13 mouse cellular contexts compared by ENCODE assay signal in genomic region chr3:38381623-38382022, GRCm38 (mm10).
A peak's percentile ranks its signal among the peaks of the same experiment; 100 is the strongest.
DNase-seq lines count a peak whose midpoint lies in the region; ATAC-seq and TF ChIP-seq lines count a peak whose summit lies in the region.
"Had no signal": no experiment of that assay in that cellular context is flagged by ENCODE, and none has a peak within 500 bp of the region (broad histone marks: within the 10 kb centered on the region; RNA-seq: fewer than 3 reads in every experiment).

No protein-coding gene starts in this region.

- H3K27me3 ChIP-seq in limb, embryonic 14.5 days (ENCODE audit: control insufficient read depth, insufficient read depth, low read length), result no peaks in the 10 kb centered on the region
- H3K27me3 ChIP-seq in limb, embryonic 10.5 days (ENCODE audit: low read depth, poor library complexity, severe bottlenecking), result no peaks in the 10 kb centered on the region
- no peaks in the 10 kb centered on the region for H3K27me3 ChIP-seq in Patski
- no peaks in the 10 kb centered on the region for H3K27me3 ChIP-seq in lung, embryonic 16.5 days (ENCODE audit: control insufficient read depth, insufficient read depth, low read depth, low read length)
- H3K27me3 ChIP-seq in hindbrain, embryonic 13.5 days, result no peaks in the 10 kb centered on the region

- peak; percentile 35 for DNase-seq in gastrocnemius, postnatal 14 days
- DNase-seq in gastrocnemius, postnatal 36 days, result no peak
- DNase-seq in limb, embryonic 14.5 days (ENCODE audit: low spot score), result peak; percentile 8
- DNase-seq in limb, embryonic 10.5 days (ENCODE audit: low spot score), result no peak
- DNase-seq in Patski (ENCODE audit: low read depth, low spot score), result peak; percentile 15
- no peak for DNase-seq in cerebellum, postnatal 25 days
- DNase-seq: cerebellum, adult 9-11 months; kidney, adult 2 months; thymus, postnatal 14 days had no signal

- TF ChIP-seq CTCF in Patski (IDR thresholded peaks at IDR 0.05), result no peak

- in situ Hi-C loops in Patski (cut with MboI; ENCODE audit: low pct_unique_long_range_greater_than_20kb), result loop anchor here (5.0 kb wide), 3 partner anchors 61 to 104 kb away; no protein-coding TSS in a partner anchor

- ATAC-seq in limb, embryonic 14.5 days (ENCODE audit: low FRiP score, low read depth), result no peak
- ATAC-seq in Patski, result no peak
- peak; percentile 74; the same call in 1 of the 2 replicates for ATAC-seq in lung, embryonic 16.5 days (ENCODE audit: low read depth)
- ATAC-seq in hindbrain, embryonic 13.5 days (ENCODE audit: low FRiP score), result no peak
- ATAC-seq: hindbrain, embryonic 16.5 days had no signal

- no peaks in the 10 kb centered on the region for H3K36me3 ChIP-seq in limb, embryonic 14.5 days (ENCODE audit: control insufficient read depth, insufficient read depth, low read length)
- no peaks in the 10 kb centered on the region for H3K36me3 ChIP-seq in limb, embryonic 10.5 days
- no peaks in the 10 kb centered on the region for H3K36me3 ChIP-seq in lung, embryonic 16.5 days (ENCODE audit: control insufficient read depth, insufficient read depth, low read length)
- no peaks in the 10 kb centered on the region for H3K36me3 ChIP-seq in hindbrain, embryonic 13.5 days
- H3K36me3 ChIP-seq: midbrain, embryonic 12.5 days had no signal

- no peak overlapping the region for H3K4me2 ChIP-seq in limb, embryonic 14.5 days (replicated peaks; ENCODE audit: low read depth, low read length, severe bottlenecking)
- H3K4me2 ChIP-seq in lung, embryonic 16.5 days (ENCODE audit: low read depth, low read length), result no peak overlapping the region
- H3K4me2 ChIP-seq in hindbrain, embryonic 13.5 days, result no peak overlapping the region
- H3K4me2 ChIP-seq: midbrain, embryonic 12.5 days had no signal

- POLR2A ChIA-PET in Patski (lab: Charles Lee), result interaction anchor here (0.7 kb wide), 1 partner anchor 58 kb away, joined by 5 read pairs; no protein-coding TSS in a partner anchor

- no peak for TF ChIP-seq POLR2A in limb, embryonic 14.5 days (IDR thresholded peaks at IDR 0.05; ENCODE audit: borderline replicate concordance, extremely low read depth, insufficient read depth, insufficient read length)

- no peaks in the 10 kb centered on the region for H3K9me3 ChIP-seq in limb, embryonic 14.5 days (ENCODE audit: control insufficient read depth, low read length)
- no peaks in the 10 kb centered on the region for H3K9me3 ChIP-seq in limb, embryonic 10.5 days (replicated peaks)
- no peaks in the 10 kb centered on the region for H3K9me3 ChIP-seq in lung, embryonic 16.5 days (ENCODE audit: control insufficient read depth, low read length)
- 0 out of 2 replicates have a peak, but pooled peaks cover 5% of the 10 kb centered on the region for H3K9me3 ChIP-seq in hindbrain, embryonic 13.5 days
- H3K9me3 ChIP-seq: midbrain, embryonic 12.5 days had no signal

- H3K9ac ChIP-seq in limb, embryonic 14.5 days (ENCODE audit: low read depth, low read length, severe bottlenecking), result no peak overlapping the region
- no peak overlapping the region for H3K9ac ChIP-seq in lung, embryonic 16.5 days (ENCODE audit: low read length)
- no peak overlapping the region for H3K9ac ChIP-seq in hindbrain, embryonic 13.5 days
- H3K9ac ChIP-seq: midbrain, embryonic 12.5 days had no signal

- H3K27ac ChIP-seq in limb, embryonic 14.5 days (replicated peaks; ENCODE audit: low read depth, low read length), result no peak overlapping the region
- no peak overlapping the region for H3K27ac ChIP-seq in limb, embryonic 10.5 days
- peak overlapping the region; percentile 46 for H3K27ac ChIP-seq in lung, embryonic 16.5 days (ENCODE audit: low read length)
- H3K27ac ChIP-seq in hindbrain, embryonic 13.5 days, result no peak overlapping the region
- H3K27ac ChIP-seq: midbrain, embryonic 12.5 days had no signal

- 72% methylated on average over 5 of the region's 5 CpGs for WGBS in limb, embryonic 14.5 days
- WGBS in limb, embryonic 10.5 days, result 80% methylated on average over 5 of the region's 5 CpGs
- WGBS in lung, embryonic 16.5 days, result 17% methylated on average over 5 of the region's 5 CpGs
- WGBS in hindbrain, embryonic 13.5 days, result 74% methylated on average over 5 of the region's 5 CpGs

- H3K4me3 ChIP-seq in limb, embryonic 14.5 days (replicated peaks; ENCODE audit: low read length), result no peak overlapping the region
- no peak overlapping the region for H3K4me3 ChIP-seq in limb, embryonic 10.5 days
- H3K4me3 ChIP-seq in lung, embryonic 16.5 days (ENCODE audit: low read length), result no peak overlapping the region
- H3K4me3 ChIP-seq in hindbrain, embryonic 13.5 days, result no peak overlapping the region
- H3K4me3 ChIP-seq: midbrain, embryonic 12.5 days had no signal

- no peaks in the 10 kb centered on the region for H3K4me1 ChIP-seq in limb, embryonic 14.5 days (ENCODE audit: control insufficient read depth, insufficient read depth, low read length)
- no peaks in the 10 kb centered on the region for H3K4me1 ChIP-seq in limb, embryonic 10.5 days
- peaks cover 15% of the 10 kb centered on the region for H3K4me1 ChIP-seq in lung, embryonic 16.5 days (replicated peaks; ENCODE audit: control insufficient read depth, insufficient read depth, low read length)
- no peaks in the 10 kb centered on the region for H3K4me1 ChIP-seq in hindbrain, embryonic 13.5 days (replicated peaks)
- H3K4me1 ChIP-seq: midbrain, embryonic 12.5 days had no signal

- intact Hi-C loops in gastrocnemius, postnatal 14 days (cut with DNase I; ENCODE audit: low total_unique reads), result no loop called here
- intact Hi-C loops in gastrocnemius, postnatal 36 days (cut with DNase I), result no loop called here

- CTCF ChIA-PET in Patski (lab: Charles Lee), result no interaction called here

Comparison
In these comparisons a context has a peak if more than half of its experiments do, and no peak if none do; other contexts are left out.
1. DNase-seq: peak in gastrocnemius, postnatal 14 days (single experiment), limb, embryonic 14.5 days (single experiment) and Patski (single experiment); none in gastrocnemius, postnatal 36 days (0 of 2), limb, embryonic 10.5 days (single experiment) and cerebellum, postnatal 25 days (0 of 2).